Mouse (Mus musculus): ENCODE results near the gene Mrps27.
"Not testable (repeated sequence)": the region's sequence is repeated elsewhere in the genome, so short reads cannot be mapped to it uniquely, and the experiment has no call there.

- TF ChIP-seq POLR2A (IDR thresholded peaks at IDR 0.05; ENCODE audit: borderline replicate concordance, extremely low read depth, insufficient read depth, insufficient read length, poor library complexity, severe bottlenecking); CTCF (IDR thresholded peaks at IDR 0.05; ENCODE audit: borderline replicate concordance, extremely low read depth, insufficient read depth, insufficient read length): not testable (repeated sequence)
Measured at GRCm38 (mm10) chr13:99322915-99323314, 21.7 kb upstream of the Mrps27 start.

Data from brain, embryonic 14.5 days (tissue).